Mouse (Mus musculus): ENCODE results near the gene Rom1.
"Not testable (repeated sequence)": the region's sequence is repeated elsewhere in the genome, so short reads cannot be mapped to it uniquely, and the experiment has no call there.

The Rom1 gene

DNA sequence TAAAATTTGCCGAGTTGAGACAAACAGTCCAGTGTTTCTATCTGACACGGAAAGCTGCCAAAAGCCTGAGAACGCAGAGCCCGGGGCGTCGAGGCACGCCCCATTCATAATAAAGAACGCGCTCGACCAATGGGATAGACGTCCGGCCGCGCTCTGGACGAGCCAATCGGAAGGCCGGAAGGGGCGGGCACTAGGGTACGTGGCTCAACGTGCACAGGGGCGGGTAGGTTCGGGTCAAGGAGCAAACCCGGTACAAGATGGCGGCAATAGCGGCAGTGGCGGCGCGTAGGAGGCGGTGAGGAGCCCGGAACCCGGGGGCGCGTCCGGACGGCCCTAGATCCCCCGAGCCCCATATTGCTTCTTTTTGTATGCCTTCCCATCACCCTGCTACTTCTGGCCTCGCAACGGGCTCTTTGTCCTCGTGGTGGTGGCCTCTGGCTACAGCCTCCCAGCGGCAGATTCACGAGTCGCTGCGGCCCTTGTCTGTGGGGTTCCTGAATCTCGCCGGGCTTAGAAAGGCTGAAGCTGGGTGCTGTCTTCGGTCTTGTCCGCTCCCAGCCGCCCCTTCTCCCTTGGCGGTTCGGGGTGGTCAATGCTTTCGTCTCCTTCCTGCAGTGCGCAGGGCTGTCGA, 31.2 kb downstream of the Rom1 start, which contains the start of gene Ganab:
Gene Ganab (plus strand): TSS at position 207 of the 631 bp plus-strand sequence.
- DNase-seq (ENCODE audit: low read depth, low spot score) = peak; percentile 93

DNA sequence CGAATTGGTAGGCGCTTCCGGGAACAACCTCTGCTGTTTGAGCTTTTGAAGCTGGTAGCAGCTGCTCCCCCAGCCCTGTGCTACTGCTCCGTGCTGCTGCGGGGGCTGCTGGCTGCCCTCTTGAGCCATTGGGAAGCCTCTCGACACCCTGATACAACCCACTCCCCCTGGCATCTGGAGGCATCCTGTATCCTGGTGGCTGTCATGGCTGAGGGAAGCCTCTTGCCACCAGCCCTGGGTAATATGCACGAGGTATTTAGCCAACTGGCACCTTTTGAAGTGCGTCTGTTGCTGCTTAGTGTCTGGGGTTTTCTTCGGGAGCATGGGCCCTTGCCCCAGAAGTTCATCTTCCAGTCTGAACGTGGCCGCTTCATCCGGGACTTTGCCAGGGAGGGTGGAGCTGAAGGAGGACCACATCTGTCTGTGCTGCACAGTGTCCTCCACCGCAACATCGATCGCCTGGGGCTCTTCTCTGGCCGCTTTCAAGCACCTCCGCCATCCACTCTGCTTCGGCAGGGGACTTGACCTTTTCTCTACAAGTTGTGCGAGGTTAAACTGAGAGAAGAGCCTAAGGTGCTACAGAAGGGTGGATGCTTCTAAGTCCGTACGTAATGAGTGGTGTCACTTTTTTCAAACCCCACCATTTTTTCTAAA, 31.8 kb downstream of the Rom1 start:
- not testable (repeated sequence) for DNase-seq (ENCODE audit: low read depth, low spot score)

DNA sequence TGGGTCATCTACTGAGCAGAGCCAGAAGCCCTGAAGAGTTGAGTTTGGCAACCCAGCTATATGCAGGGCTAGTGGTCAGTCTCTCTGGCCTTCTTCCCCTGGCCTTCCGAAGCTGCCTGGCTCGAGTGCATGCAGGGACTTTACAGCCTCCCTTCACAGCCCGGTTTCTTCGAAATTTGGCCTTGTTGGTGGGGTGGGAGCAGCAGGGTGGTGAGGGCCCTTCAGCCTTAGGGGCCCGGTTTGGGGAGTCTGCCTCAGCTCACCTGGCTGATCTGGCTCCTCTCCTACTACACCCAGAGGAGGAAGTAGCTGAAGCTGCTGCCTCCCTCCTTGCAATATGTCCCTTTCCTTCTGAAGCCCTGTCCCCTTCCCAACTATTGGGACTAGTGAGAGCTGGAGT, 32.9 kb downstream of the Rom1 start:
- not testable (repeated sequence) for DNase-seq (ENCODE audit: low read depth, low spot score)

- DNase-seq (ENCODE audit: low read depth, low spot score) = no peak
These were observed 33.7 kb downstream of the Rom1 start for GRCm38 (mm10) chr19:8895397-8895960.

- DNase-seq (ENCODE audit: low read depth, low spot score) = peak; percentile 84
These were observed 36.1 kb downstream of the Rom1 start, which contains the start of gene Ints5 for GRCm38 (mm10) chr19:8892829-8893766. Gene Ints5, plus strand, starts transcription at chr19:8893005.

DNA sequence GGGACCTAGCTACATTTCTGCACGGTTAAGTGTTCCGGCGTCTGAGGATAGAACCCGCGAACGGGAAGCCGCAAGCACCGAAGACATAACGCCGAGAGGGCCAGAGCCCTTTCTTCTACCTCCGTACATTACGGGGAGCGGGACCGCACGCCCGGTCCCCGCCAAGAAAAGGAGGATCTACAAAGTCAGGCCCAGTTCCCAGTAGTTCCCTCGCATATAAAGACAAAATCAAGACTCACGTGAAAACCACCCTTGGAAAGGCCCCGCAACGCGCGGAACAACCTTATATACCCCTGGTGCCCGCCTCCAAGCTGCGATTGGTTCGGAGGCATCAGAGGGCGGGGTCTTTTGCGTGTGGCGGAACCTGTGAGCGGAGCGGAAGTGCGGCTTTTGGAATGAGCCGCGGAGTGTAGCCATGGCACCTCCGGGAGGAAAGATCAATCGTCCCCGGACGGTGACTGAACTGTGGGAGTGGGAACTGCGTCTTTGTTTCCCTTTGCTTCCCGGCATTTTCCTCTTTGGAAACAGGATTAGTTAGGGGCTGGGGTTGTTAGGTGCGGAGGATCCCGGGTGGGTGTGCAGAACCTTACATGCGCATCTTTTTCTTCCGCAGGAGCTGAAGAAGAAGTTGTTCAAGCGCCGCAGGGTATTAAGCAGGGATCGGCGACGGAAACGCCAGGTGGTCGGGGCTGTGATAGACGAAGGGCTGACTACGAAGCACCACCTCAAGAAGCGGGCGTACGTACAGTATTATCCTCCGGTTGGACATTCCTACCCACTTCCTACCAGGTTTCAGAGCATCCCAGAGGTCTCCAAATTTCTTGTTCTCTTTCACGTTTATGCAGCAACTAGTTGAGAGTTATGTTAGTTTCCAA, 40.4 kb downstream of the Rom1 start, which contains the start of the genes 1810009A15Rik and Gm49416:
Gene 1810009A15Rik (plus strand): TSS at position 343 of the 875 bp plus-strand sequence.
Gene Gm49416 (plus strand): TSS at position 416 of the 875 bp plus-strand sequence.
- peak; percentile 88 for DNase-seq (ENCODE audit: low read depth, low spot score)

- no peak for DNase-seq (ENCODE audit: low read depth, low spot score)
These were observed 41.3 kb downstream of the Rom1 start for GRCm38 (mm10) chr19:8887585-8888463.

GRCm38 (mm10) chr19:8886916-8887584, 42.1 kb downstream of the Rom1 start:
- no peak for DNase-seq (ENCODE audit: low read depth, low spot score)

DNA sequence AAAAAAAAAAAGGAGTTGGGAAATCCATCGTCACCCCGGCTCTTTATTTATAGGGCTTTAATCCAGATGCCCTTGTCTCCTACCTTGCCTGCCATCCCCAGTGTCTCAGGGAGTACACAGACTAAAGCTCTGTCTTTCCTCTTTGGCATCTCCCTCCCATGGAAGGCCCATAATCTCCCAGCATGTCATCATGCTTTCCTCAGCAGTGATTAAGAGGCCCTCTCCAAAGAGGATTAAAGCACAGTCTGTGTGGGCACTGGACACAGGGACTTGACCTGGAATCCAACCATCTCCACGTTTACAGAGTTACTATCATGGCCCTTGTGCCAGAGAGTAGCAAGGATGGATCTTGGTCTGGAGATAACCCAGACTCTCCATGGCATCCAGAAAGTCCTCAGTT, 45.5 kb downstream of the Rom1 start, which contains the start of the genes Lbhd1 and Gm49403:
Gene Lbhd1 (plus strand): TSS at position 117 of the 400 bp plus-strand sequence.
Gene Gm49403 (plus strand): TSS at position 315 of the 400 bp plus-strand sequence.
- peak; percentile 84 for DNase-seq (ENCODE audit: low read depth, low spot score)

DNA sequence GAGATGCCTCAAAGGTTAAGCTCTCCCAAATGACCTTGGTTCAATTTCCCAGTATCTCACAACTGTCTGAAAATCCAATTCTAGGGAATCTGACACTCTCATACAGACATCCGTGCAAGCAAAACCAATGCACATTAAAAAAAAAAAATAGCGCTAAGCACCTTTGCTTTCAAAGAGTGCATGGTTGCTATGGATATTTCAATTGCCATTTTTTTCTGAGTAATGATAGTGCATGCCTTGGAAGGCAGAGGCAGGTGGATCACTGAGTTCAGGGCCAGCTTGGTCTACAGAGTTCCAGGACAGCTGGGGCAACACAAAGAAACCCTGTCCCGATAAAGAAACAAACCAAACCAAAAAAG, 48.1 kb downstream of the Rom1 start:
- DNase-seq (ENCODE audit: low read depth, low spot score) = no peak

GRCm38 (mm10) chr19:8880311-8881033, 48.7 kb downstream of the Rom1 start, which contains the start of gene Uqcc3:
Gene Uqcc3, minus strand, starts transcription at chr19:8880923.
- DNase-seq (ENCODE audit: low read depth, low spot score) = peak; percentile 80
